Mouse (Mus musculus) megakaryocyte, embryonic 14.5 days (primary cell): ENCODE measurements around the gene Dnajc19.

ENCODE experiments used
- FLI1 ChIP-seq: IDR thresholded peaks from 2 replicates; pipeline ENCODE4 v1.6.1; 2012; ENCODE audit warnings: low read length, inconsistent platforms, mixed read lengths
- GATA1 ChIP-seq: IDR thresholded peaks from 3 replicates; pipeline ENCODE4 v1.6.1; 2012; ENCODE audit warnings: mixed read lengths, low read length, inconsistent platforms, borderline replicate concordance

DNA sequence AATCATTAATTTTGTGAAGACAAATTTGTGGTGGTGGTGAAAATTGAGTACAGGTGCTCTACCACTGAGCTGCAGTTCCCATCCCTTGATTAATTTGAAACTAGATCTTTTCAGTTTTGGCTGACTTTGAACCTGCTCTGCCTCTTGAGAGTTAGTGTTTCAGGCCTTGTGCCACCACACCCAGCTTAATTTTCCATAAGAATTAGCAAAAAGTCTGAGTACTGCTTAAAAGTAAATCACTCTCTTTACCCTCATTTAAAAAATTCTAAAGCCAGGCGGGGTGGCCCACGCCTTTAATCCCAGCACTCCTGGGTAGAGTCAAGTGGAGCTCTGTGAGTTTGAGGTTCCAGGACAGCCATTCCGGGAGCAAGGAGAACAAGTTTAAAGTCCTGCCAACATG is 45.4 kb downstream of the Dnajc19 start:
- TF ChIP-seq GATA1, result no peak
- no peak for TF ChIP-seq FLI1
